Mouse (Mus musculus) frontal cortex, postnatal 36 days (tissue): ENCODE measurements at regions not wholly inside any gene's neighbourhood (a gene's known extent, or its start where the extent isn't known, plus 50 kb on each side); places are given as distances from the start of the nearest gene placed in this dataset.

Experiments
- DNase-seq, 2 experiments: peaks; one replicate each; pipeline ENCODE4 v3.0.0; 2022; ENCODE audit warnings: low spot score in 2 of 2

- DNase-seq = no peak
These were observed 57.8 kb upstream of the Arl15 start for GRCm38 (mm10) chr13:113736468-113736867.

DNA sequence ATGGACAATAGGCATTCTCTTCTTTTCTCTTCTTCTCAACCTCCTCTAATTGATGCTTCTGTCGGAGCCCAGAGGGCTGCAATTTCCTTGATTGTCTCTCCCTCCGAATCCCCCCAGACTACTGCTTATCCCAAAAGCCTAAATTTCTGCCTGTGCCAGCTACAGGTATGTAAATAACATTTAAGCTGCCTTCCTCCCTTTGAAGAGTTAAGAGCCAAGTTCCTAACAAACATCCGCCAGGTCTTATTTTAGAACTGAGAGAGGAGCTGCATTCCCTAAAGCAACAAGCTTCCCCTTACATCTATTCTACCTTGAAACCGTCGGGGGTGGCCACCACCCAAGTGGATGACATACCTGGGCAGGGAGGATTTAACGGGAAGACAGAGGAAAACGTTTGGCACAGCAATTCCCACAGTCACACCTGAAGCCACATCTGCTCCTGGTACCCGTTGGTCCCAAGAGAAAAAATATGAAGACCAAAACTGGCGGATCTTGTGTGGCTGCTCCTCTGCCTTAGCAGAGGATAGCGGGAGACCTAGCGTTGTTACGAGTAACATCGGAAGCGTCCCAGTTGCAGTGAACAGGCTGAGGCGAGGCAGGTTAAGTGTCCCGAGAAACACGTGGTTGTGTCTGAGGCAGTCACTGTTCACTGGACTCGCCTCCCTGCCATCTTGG is 58.6 kb upstream of the Arl15 start:
- no peak for DNase-seq

DNA sequence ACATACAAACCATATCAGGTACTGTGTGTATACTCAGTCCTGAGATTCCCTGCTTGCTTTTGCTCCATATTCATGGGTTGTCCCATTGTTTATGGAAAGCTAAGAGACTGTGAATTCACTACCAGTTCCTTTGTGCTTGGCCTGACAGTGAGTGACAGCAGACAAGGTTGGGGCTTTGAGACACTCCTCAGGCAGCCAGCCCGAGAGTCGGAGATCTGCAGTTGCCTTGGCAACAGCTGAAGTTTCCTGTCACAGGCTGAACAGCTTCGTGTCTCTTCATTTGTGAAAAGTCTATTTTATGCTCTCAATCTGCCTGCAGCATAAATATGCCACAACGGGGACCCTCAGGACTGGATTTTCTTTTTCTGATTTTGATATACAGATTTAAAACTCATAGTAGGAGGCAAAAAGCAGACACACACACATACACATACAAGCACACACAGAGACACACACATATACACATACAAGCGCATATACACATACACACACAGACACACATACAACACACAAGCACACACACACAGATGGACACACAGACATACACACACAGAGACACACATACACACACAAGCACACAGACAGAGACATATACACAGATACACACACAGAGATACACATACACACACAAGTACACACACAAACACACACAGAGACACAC is 60.0 kb upstream of the Arl15 start:
- DNase-seq = peak; percentile 27 to 66

GRCm38 (mm10) chr13:113733734-113734133 is 60.6 kb upstream of the Arl15 start:
- no peak for DNase-seq

- DNase-seq = no peak
These were observed 63.4 kb upstream of the Arl15 start for GRCm38 (mm10) chr13:113730776-113731400.

DNA sequence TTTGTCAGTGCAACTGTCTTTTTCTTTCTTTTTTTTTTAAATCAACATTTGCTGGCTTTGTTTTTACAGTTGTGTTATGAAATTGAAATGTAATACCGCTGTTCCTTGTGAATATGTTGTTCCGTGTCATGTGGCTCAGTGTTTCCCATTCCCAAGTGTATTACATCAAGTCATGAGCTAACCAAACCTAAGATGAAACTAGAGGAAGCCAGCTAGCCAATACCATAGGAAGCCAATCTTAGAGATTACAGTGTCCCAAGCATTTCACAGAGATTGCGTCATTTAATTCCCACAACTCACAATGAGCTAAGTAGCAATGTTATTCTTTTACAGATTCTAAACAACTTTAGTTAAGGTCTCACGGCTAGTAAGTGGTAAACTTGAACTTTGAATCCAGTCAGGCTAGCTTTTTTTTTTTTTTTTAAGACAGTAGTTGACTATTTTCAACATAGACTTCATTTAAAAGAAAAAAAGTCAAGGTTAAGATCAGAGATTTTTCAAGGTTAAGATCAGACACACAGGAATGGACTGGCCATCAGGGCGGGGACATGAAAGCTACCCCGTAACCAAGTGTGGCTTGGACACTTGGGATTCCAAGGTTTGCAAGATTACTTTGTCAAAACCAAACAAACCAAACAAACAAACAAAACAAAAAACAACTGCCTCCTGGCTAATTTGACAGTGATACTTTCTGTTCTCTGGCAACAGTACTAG is 64.1 kb upstream of the Arl15 start:
- DNase-seq = no peak

DNA sequence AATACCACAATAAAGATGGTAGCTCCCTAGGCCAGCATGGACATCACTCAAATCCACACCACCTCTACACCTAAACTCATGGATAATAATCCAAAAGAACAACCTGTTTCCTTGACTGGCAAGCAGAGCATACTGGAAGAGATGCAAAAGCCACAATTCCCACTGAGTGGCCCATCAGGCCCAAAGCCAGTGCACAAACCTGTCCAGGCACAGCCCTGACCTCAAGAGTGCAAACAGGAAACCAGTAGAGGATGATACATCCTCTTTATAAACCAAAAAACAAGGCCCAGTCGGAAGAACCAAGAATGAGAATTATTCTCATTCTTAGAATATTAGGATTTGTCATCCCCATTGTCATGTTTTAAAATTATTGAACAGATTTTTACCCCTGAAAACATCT is 64.7 kb upstream of the Arl15 start:
- DNase-seq = no peak

DNA sequence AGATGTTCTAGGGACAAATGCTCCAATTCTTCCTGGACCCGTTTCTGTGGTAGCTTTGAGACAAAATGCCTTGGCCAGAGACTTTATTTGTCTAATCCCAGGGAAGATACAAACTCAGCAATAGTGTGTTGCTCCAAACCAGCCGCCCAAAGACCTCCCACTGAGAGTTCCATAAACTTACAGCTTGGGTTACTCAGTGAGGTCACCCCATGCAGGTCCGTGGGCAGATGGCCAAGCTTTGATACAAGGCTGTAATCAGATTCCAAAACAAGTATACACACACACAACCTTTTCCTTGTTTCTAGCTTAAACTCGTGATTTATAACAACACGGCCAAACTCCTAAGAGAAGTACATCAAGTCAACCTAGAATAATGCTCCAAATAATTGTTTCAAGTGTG is 64.6 kb upstream of the Hspb3 start:
- peak in 1 of 2 experiments; percentile 9 for DNase-seq

DNA sequence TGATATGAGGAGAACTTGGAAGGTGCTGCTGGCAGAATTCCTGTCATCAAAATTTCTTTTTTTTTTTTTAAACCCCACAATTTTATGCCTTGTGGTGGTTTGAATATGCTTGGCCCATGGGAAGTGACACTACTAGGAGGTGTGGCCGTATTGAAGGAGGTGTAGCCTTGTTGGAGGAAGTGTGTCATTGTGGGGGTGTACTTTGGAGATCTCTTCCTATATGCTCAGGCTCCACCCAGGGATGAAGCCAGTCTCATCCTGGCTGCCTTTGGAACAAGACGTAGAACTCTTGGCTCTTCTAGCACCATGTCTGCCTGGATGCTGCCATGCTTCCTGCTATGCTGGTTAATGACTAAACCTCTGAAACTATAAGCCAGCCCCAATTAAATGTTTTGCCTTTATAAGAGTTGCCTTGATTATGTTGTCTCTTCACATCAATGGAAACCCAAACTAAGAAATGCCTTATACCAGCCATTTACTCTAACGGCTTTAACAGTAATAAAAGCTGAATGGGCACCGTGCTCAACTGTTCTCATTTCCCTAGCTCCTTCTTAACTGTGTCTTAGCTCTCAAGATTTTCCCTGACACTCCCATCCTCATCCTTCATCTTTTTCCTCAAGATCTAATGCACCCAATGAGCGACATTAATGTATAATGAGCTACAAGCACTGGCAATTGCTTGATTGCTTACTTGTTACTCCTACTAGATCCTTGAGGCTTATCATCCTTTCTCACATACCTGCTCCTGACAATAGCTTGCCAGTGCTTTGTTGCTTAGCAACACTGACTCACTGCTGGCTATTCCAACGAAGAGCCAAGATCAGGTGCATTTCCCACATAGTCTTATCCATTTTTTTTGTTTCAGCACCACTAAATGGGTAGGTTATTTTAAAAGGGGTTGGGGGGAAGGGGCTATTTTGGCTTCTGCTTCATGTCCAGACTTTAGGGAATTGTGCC is 61.7 kb upstream of the Hspb3 start:
- DNase-seq = no peak

DNA sequence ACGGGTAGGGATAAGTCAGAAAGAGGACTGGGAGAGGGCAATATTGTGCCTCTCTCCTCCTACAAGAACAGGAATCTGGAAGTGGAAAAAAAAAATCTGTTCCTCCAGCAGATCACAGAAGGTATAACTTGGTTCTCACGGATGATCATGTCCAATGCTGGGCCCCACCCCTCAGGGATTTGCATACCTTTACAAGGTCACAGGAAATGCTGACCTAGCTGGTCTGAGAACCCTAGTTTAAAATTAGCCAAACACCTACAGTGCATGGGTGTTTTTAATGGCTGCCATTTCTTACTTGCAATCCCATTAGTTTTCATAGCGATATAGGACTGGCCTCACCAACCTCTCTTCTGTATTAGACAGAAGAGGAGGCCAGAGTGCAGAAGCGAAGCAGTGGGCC is 51.8 kb upstream of the Hspb3 start:
- no peak for DNase-seq

DNA sequence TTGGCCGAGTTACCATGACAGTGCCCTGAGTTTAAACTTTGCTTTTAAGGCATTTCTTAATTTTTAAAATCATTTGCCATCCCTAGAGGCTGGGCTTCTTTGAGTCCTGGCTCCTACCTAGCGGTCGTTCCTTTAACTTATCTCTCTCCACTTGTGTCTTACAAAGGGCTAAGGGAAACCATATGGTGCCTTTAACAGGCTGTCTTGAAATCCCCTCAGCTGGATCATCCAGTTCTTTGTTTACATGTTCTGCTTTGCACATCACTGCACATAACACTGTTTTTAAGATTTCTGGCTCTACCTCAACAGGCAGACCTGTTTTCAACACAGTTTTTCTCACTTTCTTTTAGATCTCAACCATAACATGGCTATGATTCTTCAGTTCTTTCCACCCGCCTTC is 50.4 kb upstream of the Hspb3 start:
- no peak for DNase-seq
